Mouse (Mus musculus) gastrocnemius, adult 18-20 months (tissue): ENCODE measurements around the gene Serpina1c. TPM values are rescaled to one million over a fixed set of nuclear protein-coding genes. Genes with fewer than 3 reads are reported as not detected.
A peak's percentile ranks its signal among the peaks of the same experiment; 100 is the strongest.
"Not testable (repeated sequence)": the region's sequence is repeated elsewhere in the genome, so short reads cannot be mapped to it uniquely, and the experiment has no call there.

Experiments used
- DNase-seq: peaks from one replicate; pipeline ENCODE4 v3.0.0; 2021; ENCODE audit warnings: low spot score
- long read RNA-seq, 2 experiments: library from polyadenylated mRNA; stranded (forward); transcript quantifications; one replicate each; pipeline ENCODE4 v2.0.0; 2021
- total RNA-seq, 2 experiments: library from RNA; stranded (reverse); gene quantifications; 2 replicates each; pipeline ENCODE4 v1.2.3; 2021

Serpina1c gene
- under 1 TPM in 1 of 2 experiments, not detected in 1; 0.50 TPM for total RNA-seq
- long read RNA-seq, experiment 1, result 0 reads
- long read RNA-seq, experiment 2, result 0 reads

DNA sequence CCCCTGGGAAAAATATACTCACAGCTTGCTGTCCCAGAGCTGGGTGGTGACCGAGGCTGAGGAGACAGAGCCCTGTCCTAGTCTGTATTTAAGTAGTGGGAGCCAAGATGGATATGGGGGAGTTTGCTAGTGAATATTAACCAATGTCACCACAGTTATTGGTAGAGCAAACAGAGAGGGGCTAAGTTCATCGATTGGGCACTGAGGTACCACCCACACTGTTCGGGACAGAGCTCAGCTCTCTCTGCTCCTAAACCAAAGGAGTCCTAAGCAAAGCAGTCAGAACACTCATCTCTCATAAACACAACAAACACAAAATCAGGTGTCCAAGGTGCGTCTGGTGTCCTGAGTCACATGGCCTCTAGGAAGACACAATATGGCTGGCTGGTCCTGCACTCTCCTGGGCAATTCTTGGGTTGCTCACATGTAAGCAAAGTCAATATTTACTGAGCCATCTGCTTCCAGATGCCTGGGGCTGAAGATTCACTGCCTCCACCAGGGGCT is at the start of gene Serpina1c:
TSS of gene Serpina1c (minus strand) at position 51 of the 504 bp plus-strand sequence.
- not testable (repeated sequence) for DNase-seq

DNA sequence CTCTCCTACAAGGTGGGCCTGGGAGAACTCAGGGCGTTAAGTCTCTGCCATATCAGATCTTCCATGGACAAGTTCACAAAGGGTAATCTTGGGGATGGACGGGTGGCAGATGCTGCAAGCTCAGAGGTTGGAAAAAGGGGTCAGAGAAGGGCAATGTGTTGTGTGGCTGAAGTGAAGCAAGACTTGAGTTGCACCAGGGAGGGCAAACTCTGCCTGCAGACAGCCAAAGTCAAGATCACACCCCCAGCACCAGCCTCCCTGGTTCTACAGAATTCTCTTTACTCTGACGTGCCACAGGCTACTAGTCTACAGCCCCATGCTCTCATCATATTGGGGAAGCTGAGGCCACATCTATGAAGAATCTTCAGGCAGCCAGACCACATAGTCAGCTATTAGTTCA is 48.3 kb upstream of the Serpina1c start:
- not testable (repeated sequence) for DNase-seq

DNA sequence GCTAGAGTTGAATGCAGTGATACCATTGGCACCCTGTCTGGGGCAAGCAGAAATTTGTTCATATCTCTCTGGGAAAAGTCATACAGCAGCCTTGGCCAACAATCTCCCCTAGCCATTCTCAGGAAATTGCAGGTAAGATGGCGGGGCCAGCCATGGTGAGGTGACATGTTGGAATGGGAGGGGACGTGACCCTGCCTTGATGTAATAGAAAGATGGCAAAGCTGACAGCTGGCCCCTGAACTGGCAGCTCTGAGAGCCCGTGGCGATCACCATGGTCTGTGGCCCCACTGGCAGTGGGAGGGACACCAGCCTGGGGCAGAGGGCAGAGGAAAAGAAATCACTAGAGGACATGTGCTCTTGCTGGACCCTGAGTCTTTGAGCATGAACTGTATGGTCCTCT is 41.6 kb upstream of the Serpina1c start:
- DNase-seq, result no peak

DNA sequence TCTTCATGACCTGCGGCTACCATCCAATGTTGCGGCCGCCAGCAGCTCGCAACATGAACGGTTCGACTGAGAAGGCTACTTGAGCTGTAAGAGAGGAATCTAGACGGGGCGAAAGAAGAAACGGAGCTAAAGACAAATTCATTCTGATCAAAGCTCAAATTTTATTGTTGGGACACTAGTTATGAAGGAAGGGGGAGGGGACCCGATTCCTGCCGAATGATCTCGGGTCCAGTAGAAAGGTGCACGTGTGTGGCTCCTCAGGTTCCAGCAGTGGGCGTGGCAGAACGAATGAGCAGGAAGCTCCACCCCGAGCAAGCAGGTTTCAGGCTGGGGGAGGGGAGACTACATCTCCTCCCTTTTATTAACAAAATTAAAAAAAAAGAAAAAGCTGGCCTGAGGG is 4.5 kb upstream of the Serpina1c start:
- not testable (repeated sequence) for DNase-seq

DNA sequence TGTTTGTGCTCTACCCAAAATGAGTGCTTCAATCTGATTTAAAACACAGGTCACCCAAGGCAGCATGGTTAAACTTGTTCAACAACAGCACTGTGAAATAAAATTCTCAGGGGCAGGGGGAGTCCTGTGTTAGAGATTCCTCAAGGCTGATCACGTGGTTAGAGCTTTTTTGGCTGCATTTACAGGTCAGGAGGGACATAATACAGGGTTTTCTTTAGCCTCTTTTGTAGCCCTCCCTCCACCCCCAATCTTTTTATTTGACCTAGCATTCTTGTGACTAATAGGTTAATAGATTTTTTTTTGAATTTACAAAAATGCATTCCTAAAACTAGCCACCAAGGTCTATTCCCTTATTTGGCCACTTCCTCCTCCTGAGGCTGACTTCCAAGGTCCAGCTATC is 3.1 kb upstream of the Serpina1c start:
- DNase-seq, result not testable (repeated sequence)

DNA sequence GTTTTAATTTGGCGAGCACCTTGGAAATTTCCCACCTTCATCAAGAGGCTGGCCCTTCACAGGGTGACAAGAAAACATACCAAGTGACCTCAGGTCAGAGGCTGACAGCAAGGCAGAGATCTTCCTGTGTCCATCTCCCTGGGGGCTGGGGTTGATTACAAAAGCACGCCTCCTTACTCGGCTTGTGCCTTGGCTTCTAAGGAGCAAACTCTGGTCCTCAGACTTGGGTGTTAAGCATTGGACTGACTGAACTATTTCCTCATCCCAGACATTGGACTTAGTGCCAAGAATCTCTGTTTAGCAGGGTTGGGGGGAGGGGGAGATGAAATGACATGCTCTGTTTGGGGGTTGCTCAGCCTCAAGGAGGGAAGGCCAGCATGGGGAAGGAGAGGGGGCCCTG is 2.8 kb downstream of the Serpina1c start:
- DNase-seq, result peak; percentile 4

DNA sequence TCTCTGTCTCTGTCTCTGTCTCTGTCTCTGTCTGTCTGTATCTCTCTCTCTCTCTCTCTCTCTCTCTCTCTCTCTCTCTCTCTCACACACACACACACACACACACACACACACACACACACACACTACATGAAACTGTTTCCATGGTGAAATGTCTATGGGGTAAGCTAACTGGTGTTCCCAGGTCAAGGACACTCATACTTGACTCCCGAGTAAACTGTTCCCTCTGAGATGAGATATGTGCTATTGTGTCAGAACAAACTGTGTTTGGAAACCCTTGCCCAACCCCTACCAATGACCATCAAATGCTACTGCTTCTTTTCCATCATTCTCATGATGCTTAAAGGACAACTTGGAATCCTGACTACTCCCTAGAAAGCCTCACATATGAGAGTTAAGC is 37.8 kb downstream of the Serpina1c start:
- not testable (repeated sequence) for DNase-seq

DNA sequence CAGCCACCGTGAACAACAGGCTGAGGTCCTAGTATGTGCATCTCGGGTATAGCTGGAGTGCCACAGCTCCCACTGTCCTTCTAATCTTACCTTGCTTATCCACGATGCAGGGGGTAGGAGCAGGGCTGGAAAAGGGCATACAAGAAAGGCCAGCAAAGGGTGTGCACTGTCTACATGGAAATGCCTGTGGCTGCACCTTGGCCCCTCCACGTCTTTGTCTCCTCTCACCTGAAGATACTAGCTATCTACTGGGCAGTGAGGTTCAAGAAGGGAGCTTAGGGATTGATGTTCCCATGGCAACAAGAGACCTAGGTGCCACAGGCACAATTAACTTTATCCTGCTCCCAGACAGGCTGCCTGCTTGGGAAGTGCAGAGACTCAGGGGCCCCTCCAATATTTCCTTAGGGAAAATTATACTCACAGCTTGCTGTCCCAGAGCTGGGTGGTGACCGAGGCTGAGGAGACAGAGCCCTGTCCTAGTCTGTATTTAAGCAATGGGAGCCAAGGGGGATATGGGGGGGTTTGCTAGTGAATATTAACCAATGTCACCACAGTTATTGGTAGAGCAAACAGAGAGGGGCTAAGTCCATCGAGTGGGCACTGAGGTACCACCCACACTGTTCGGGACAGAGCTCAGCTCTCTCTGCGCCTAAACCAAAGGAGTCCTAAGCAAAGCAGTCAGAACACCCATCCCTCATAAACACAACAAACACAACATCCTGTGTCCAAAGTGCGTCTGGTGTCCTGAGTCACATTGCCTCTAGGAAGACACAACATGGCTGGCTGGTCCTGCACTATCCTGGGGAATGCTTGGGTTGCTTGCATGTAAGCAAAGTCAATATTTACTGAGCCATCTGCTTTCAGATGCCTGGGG is 41.3 kb downstream of the Serpina1c start, which contains the start of gene Serpina1a:
TSS of gene Serpina1a (minus strand) at position 462 of the 874 bp plus-strand sequence.
- DNase-seq, result not testable (repeated sequence)

DNA sequence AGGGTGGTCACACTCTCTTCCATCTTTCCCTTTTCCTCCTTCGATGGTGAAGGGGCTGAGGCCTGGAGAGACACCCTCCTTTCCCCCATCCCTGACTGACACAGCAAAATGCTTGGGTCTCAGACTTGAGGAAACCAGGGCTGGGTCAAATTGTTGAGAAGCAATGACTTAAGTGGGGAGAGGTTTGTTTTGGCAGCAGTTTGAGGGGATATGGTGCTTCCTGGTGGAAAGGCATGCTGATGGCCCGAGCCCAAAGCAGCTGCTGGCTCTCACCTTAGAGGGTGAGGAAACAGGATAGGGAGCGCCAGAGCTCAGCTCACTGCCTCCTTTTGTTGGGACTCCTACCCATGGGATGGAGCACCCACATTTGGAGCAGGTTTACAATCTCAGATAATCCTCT is 43.7 kb downstream of the Serpina1c start:
- no peak for DNase-seq

DNA sequence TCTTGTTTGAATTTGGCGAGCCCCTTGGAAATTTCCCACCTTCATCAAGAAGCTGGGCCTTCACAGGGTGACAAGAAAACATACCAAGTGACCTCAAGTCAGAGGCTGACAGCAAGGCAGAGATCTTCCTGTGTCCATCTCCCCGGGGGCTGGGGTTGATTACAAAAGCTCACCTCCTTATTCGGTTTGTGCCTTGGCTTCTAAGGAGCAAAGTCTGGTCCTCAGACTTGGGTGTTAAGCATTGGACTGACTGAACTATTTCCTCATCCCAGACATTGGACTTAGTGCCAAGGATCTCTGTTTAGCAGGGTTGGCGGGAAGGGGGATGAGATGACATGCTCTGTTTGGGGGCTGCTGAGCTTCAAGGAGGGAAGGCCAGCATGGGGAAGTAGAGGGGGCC is 44.1 kb downstream of the Serpina1c start:
- not testable (repeated sequence) for DNase-seq

DNA sequence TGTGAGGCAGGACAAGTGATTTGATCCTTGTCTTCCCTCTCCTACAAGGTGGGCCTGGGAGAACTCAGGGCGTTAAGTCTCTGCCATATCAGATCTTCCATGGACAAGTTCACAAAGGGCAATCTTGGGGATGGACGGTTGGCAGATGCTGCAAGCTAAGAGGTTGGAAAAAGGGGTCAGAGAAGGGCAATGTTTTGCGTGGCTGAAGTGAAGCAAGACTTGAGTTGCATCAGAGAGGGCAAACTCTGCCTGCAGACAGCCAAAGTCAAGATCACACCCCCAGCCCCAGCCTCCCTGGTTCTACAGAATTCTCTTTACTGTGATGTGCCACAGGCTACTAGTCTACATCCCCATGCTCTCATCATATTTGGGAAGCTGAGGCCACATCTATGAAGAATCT is 45.1 kb downstream of the Serpina1c start:
- DNase-seq, result not testable (repeated sequence)

DNA sequence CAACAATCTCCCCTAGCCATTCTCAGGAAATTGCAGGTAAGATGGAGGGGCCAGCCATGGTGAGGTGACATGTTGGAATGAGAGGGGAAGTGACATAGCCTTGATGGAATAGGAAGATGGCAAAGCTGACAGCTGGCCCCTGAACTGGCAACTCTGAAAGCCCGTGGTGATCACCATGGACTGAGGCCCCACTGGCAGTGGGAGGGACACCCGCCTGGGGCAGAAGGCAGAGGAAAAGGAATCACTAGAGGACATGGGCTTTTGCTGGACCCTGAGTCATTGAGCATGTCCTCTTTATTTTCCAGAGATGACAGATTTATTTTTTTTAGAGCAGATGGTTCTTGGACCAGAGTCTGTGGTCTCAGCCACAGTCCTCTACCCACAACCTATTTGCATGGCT is 51.7 kb downstream of the Serpina1c start:
- not testable (repeated sequence) for DNase-seq

Other genes starting within 250 kb of the Serpina1c start
- not detected for gene Serpina6, start 247.7 kb downstream of the Serpina1c start, total RNA-seq
- not detected for gene Serpina16, start 228.7 kb downstream of the Serpina1c start, total RNA-seq
- not detected for gene Serpina1f, start 209.4 kb downstream of the Serpina1c start, total RNA-seq
- gene Serpina1d, start 131.3 kb downstream of the Serpina1c start, total RNA-seq, result 1 to 10 TPM in 1 of 2 experiments, not detected in 1; 1.4 TPM
- gene Serpina1b, start 74.5 kb downstream of the Serpina1c start, total RNA-seq, result 1 to 10 TPM in 1 of 2 experiments, not detected in 1; 2.7 TPM
- under 1 TPM in 1 of 2 experiments, not detected in 1; 0.88 TPM for gene Serpina1a, start 41.3 kb downstream of the Serpina1c start, total RNA-seq
- under 1 TPM in 1 of 2 experiments, not detected in 1; 0.47 TPM for gene Serpina1e, start 54.1 kb upstream of the Serpina1c start, total RNA-seq
- gene Serpina11, start 85.1 kb upstream of the Serpina1c start, total RNA-seq, result not detected
- gene Serpina9, start 108.9 kb upstream of the Serpina1c start, total RNA-seq, result not detected
- not detected for gene Serpina12, start 139.6 kb upstream of the Serpina1c start, total RNA-seq
- gene Serpina5, start 196.2 kb upstream of the Serpina1c start, total RNA-seq, result not detected
- not detected for gene Serpina3a, start 207.8 kb upstream of the Serpina1c start, total RNA-seq
- not detected for gene Serpina3b, start 223.1 kb upstream of the Serpina1c start, total RNA-seq
- gene Serpina3c, start 249.0 kb upstream of the Serpina1c start, total RNA-seq, result 1 to 10 TPM; 1.5 to 1.8 TPM